Mouse (Mus musculus) CD4-positive helper T cell, adult 2 months (primary cell): ENCODE measurements at regions not wholly inside any gene's neighbourhood (a gene's known extent, or its start where the extent isn't known, plus 50 kb on each side); places are given as distances from the start of the nearest gene placed in this dataset.
A peak's percentile ranks its signal among the peaks of the same experiment; 100 is the strongest.

Experiments used
- DNase-seq: peaks from one replicate; pipeline ENCODE4 v3.0.0-alpha.2; 2012; ENCODE audit warnings: low read depth, missing footprints, low spot score

DNA sequence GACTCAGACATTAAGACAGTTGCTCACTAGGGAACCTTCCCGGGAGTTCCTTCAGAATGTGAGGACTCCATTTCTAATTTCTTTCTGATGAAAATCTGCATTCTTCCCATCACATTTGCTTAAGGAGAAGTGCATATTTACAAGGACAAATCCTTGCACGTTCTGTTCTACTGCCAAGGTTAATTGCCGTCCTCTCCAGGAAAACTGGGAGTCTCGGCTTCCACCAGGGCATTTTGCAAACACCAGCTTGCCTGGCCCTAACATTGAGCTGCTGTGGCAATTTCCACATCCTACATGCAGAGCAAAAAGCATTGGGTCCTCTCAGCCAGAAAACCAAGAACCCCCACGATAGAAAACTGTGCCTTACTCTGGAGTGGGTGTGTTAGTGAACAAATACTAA lies 91.5 kb upstream of the Noct start:
- DNase-seq = no peak

DNA sequence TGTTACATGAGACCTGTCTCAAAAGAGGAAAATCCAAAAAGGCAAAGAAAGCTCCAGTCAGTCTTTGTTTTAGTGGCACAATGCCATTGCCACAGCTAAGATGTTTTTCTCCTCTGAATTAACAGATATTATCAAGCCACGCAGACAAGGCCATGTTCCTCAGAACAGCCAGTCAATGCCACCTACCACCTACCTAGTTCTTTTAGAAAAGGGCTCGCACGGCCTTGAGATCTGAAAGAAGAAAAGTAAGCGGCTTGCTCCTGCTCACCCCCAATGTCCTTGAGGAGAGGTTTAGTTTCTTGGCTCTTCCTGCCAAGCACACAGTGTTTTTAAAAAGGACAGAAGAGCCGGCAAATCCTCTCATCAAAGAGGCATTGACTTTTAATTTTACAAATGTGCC lies 88.7 kb upstream of the Noct start:
- DNase-seq = no peak

DNA sequence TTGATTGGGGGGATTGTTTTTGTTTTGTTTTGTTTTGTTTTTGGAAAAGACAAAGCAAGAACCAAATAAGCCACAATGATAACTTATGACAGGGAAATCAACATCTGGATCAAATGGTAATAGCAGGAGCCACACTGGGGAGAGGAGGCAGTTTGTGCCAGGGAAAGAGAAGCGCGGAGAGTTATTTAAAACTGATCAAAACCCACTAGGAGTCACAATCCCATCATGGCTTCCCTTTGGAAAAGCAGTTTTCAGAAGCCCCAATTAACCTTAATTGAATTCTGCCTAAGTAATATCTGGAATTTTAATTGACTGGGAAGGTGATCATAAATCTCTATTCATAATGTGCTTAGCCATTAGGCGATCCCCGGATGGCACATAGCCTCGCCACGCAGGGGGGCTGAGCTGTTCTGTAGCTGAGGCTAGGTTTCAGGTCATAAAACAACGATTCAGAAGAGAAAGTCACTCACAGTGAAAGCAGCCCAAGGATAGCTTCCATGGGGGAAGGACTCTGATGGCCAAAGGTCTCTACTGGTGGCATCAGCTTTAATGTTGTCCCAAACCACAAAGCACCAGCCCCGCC lies 86.4 kb upstream of the Noct start:
- DNase-seq = no peak

DNA sequence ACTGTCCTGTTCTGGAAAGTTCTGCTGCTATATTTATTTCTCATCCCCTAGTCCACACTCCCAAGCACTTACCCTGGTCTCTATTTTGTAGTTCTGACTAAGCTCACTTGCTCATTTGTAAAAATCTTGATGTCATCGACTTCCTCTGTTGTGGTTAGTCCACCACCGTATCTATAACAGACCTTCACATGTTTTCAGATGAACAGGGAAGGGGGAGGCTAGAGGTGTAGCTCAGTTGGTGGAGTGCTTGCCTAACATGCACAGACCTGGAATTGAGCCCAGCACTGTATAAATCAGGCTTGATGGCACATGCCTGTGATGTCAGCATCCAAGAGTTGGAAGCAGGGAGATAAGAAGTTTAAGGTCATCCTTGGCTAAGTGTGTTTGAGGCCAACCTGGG lies 78.3 kb upstream of the Noct start:
- DNase-seq = no peak

DNA sequence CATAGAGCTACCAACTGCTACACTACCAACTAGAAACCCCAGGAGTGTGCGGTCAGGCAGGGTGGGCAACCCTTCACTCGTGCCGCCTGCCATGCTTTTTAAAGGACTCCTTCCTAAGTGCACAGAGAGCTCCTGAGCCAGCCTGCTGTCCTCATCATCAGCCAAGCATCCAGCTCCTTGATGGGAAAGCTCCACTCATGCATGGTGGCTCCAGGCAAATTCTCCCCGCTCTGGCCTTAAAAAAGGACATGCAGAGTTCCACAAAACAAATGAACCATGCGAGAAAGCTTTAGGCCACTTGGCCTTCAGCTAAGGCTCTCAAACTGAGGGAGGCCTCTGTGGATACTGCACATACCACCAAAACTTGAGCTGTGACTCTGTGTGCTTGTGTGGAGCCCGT lies 74.2 kb upstream of the Noct start:
- no peak for DNase-seq

DNA sequence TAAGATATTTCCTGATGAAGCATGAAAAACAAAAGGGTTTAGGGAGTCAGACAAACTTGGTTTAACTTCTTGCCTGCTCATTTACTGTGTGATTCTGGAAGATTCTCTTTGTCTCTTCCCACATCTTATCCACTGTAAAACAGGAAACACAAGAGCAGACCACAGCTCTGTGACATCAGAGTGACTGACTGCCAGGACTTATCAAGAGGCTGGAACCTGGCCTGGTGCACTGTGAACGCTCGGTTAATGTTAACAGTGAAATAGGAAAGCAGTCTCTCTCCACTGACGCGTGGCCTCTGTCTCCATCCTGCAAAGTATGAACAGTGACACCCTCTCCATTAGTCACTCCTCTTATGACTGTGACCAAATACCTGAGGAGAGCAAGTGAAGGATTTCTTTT lies 73.1 kb upstream of the Noct start:
- DNase-seq = no peak

DNA sequence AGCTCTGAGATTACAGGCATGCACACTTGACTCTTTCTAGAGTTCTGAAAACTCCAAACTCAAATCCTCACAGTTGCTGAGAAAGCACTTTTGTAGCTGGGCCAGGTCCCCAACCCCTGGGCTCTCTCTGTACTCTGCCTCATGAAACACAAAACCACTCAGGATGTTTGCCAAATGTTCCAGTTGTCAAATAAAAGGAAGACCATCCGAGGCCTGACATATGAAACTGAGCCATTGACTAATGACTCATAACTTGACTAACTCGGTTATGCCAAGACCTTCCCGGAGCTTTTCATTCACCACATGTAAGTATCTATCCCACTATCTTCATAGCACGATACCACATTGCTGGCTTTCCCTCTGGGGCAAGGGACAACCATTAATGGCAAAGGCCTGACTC lies 68.6 kb upstream of the Noct start:
- DNase-seq = no peak

DNA sequence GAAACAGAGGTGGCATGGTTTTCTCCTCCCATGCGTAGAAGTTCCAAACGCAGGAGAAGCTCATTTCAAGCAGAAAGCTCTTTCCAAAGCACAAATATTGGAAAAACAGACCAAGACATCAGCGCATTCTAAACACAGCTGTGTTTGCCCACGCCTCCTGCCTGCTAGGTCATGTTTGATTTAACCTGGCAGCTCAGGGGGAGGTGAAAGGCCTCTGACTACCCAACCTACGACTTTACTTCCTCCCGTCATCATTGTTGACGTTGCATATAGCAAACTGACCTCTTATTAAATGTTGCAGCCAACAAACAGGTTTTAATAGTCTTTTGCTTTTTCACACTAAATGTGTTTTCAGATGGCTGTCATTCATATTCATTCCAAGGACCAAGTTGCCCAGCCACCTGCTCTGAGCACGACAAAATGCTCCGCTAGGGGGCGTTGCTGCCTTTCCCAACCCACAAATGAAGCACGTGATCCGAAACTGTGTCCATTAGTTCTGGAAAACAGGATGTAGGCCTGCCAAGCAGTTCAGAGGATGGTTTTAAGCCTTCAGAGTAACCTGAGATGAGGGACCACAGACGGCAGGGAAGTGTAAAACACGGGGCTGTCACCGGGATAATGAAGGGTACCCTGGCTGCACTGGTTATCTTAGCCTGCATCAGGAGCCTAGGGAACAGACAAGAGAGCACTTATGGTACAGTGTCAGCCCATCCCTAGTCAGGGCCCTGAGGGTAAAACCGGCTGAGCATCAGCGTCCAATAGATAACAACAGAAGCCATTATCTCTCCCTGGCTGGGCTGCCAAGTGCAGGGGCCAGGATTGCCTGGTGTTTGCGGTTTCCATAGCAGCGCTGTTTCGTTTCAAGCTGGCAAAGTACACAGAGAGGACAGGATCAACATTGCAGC lies 67.6 kb upstream of the Noct start:
- no peak for DNase-seq

DNA sequence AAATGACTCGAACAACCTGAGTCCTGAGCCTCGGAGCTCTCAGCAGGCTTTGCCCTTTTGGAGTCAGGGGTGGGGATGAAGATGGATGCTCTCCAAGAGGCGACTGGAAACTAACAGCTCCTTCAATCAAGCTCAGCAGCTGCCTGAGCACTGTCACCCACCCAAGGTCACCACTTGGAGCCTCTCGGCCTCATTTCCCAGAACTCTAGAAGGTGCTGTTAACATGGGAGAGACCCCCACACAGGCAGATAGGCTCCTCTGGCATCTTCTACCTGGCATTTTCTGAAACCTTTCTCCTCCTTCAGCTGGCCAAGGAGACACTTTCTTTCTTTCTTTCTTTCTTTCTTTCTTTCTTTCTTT lies 67.0 kb upstream of the Noct start:
- DNase-seq = no peak

DNA sequence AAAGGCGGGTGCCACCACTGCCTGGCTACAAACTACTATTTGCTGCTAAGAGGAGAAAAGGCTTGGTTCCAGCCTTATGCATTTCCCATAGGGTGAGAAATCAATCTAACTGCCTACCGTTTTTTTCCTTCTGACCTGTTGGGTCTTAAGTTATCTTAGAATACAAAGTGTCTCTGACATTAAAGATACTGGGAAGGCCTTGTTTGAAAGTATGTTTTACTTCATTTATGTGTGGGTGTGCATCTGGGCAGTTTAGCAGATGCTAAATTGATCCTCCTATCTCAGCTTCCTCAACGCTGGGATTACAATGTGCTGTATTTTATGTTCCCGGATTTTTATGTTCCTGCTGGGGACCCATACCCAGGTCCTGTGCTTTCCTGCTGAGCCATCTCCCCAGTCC lies 65.8 kb upstream of the Noct start:
- no peak for DNase-seq

DNA sequence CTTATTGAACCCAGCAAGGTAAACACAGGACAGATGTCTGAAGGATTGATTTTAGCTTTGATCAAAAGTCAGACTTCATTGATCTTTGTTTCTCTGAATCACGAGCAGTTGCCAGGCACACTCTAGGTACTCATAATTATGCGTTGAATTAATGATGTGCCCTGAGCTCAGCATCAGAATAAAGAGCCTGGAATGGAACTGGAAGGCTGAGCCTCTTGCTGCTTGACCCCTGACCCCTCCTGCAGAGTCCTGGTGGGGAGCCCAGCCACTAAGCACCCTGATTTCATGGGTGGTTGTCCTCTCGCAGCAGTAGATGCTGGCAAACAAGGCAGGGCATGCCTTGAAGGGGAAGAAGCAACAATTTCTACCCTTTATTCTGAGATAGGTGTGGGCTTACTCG lies 64.9 kb upstream of the Noct start:
- no peak for DNase-seq

DNA sequence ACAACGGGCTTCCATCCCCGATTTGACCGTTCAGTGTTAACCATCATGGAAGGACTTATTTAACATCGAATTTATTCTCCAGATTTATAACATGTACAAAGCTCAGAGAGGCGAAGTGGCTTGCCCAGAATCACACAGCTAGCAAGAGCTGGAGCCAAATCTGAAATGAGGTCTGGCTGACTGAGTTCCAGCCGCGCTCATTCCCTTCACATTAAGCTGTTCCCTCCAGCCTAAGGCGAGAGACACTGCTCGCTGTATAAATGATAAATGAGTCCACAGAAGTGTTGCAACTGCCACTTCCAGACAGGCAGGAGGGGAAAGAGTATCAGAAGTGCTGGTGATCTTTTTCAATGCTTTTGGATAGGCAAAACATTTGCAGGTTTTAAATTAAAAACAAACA lies 64.4 kb upstream of the Noct start:
- DNase-seq = no peak

DNA sequence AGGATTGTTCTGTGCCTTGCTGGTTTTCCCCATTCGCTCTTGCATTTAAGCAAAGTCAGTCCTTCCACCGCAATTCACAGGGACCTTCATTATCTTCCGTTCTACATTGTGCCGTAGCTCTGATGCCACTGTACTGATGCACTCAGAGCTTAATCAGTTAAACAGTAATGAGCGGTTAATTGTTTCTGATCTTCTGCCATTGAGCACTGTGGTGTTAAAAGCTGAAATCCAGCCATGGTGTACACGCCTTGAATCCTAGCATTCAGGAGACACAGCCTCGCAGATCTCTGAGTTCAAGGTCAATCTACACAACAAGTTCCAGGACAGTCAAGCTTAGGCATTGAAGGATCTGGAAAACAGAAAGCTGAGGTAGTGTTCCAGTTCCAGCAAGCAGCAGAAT lies 63.6 kb upstream of the Noct start:
- DNase-seq = no peak

DNA sequence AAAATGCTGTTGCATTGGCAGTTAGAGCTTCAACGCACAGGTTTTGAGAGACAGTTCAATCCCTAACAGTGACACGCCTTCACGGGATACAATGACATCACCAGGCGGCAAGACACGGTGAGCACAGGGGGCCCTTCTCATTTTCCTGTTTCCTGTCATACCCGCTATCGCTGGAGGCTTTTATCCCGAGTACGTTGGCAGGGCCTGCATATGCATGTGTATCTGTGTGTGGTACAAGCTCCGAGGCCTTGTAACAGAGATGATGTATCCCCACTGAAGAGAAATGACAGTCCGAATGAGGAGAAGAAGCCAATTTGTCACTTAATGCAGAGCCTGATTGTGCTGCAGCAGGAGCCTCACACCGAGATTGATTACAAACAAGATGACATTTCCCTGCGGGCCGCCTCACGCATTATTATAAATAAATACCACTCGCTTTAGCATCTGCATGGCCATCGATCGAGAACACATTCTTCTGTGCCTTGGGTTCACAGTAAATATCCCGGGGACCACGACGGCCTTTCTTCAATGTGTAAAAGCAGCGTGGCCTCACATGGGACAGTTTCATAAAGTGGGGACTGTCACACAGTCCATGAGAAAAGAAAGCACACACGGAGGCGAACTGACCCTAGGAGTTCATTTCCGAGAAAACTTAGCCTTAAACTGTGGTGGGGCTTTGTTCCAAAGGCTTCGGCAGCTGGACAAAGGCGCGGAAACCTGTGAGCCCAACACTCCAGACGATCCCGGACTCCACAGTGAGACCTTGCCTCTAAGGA lies 54.9 kb upstream of the Noct start:
- DNase-seq = no peak

DNA sequence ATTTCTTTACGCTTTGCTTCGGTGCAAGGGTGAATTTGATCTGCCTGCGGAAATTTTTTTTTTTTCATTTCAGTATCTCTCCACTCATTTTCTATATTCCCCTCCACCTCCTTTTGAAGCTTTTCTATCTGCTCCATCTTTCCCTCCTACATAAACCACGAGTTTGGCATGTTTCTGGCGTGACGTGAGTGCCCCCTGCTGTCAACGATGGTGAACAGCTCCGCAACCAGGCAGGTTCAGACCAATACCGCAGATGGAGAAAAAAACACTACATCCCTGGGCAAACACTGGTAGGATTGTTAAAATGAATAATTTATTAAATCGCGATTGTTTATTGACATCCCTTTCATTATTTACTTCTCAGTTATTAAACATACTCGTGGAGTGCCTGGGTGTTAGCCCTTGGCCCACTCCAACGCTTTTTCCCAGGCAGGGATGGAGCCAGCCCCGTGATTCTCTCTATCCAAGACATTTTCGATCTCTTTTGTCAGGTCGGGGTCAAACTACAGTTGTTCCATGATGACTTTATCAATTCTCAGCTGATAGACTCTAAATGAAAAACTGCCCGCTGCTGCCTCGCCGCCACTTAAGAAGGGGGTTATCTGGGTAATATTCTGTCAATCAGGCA lies 53.9 kb upstream of the Noct start:
- peak; percentile 50 for DNase-seq
